Mouse (Mus musculus): ENCODE results near the gene Actb.

- no peak for TF ChIP-seq GABPA (IDR thresholded peaks at IDR 0.05; ENCODE audit: low read depth, low read length)
- TF ChIP-seq USF1 (IDR thresholded peaks at IDR 0.05; ENCODE audit: low read depth, low read length) = no peak
- TF ChIP-seq POLR2A (IDR thresholded peaks at IDR 0.05; ENCODE audit: control insufficient read depth in 1 of 2, insufficient read depth in 1 of 2, low read depth in 1 of 2, low read length in 2 of 2, poor library complexity in 1 of 2) = no peak
- no peak for TF ChIP-seq JUND (IDR thresholded peaks at IDR 0.05; ENCODE audit: low read depth, low read length)
- no peak for TF ChIP-seq NRF1 (IDR thresholded peaks at IDR 0.05; ENCODE audit: insufficient read depth, low read depth, low read length, poor library complexity, severe bottlenecking)
- no peak for TF ChIP-seq MAFK (IDR thresholded peaks at IDR 0.05; ENCODE audit: borderline replicate concordance, low read depth, low read length)
- no peak for TF ChIP-seq GATA1 (IDR thresholded peaks at IDR 0.05; ENCODE audit: low read depth, low read length)
- no peak for TF ChIP-seq TAL1 (IDR thresholded peaks at IDR 0.05; ENCODE audit: low read length)
- TF ChIP-seq CHD1 (IDR thresholded peaks at IDR 0.05; ENCODE audit: low read depth, low read length) = no peak
These were observed 51.7 kb downstream of the Actb start for GRCm38 (mm10) chr5:142854877-142855276.

Data from MEL (cell line).